Mouse (Mus musculus) heart, embryonic 13.5 days (tissue): ENCODE results near the gene Zeb2. TPM values are rescaled to one million over a fixed set of nuclear protein-coding genes. Genes with fewer than 3 reads are reported as not detected.

Experiments used
- ATAC-seq: fragments of 200-750 bp; cut with Nextera tagmentation; 2 replicates; pipeline ENCODE4 v1.8.0; 2017; ENCODE audit warnings: moderate TSS enrichment; ENCODE audit not compliant: insufficient number of reproducible peaks, low FRiP score, low TSS enrichment; ENCODE audit errors: extremely low read depth
- H3K27ac ChIP-seq: fragments of 300-500 bp; sonication (generic); replicated peaks from 2 replicates; pipeline ENCODE4 v1.5.1; 2015; ENCODE audit warnings: moderate library complexity, mild to moderate bottlenecking, inconsistent platforms
- H3K27me3 ChIP-seq: fragments of 300-500 bp; sonication (generic); replicated peaks from 2 replicates; pipeline ENCODE4 v1.6.1; 2015; ENCODE audit warnings: mild to moderate bottlenecking, inconsistent platforms
- H3K36me3 ChIP-seq: fragments of 300-500 bp; sonication (generic); 2 replicates; pipeline ENCODE4 v1.6.1; 2015; ENCODE audit warnings: mild to moderate bottlenecking, inconsistent platforms
- H3K4me1 ChIP-seq: fragments of 300-500 bp; sonication (generic); 2 replicates; pipeline ENCODE4 v1.6.1; 2015; ENCODE audit warnings: inconsistent platforms
- H3K4me2 ChIP-seq: fragments of 300-500 bp; sonication (generic); 2 replicates; pipeline ENCODE4 v1.6.1; 2015; ENCODE audit warnings: inconsistent platforms, mild to moderate bottlenecking, moderate library complexity
- H3K4me3 ChIP-seq: fragments of 300-500 bp; sonication (generic); 2 replicates; pipeline ENCODE4 v1.5.1; 2015; ENCODE audit warnings: moderate library complexity, mild to moderate bottlenecking, inconsistent platforms
- H3K9ac ChIP-seq: fragments of 300-500 bp; sonication (generic); 2 replicates; pipeline ENCODE4 v1.6.1; 2015; ENCODE audit warnings: inconsistent platforms, mild to moderate bottlenecking, moderate library complexity
- H3K9me3 ChIP-seq: fragments of 300-500 bp; sonication (generic); 2 replicates; pipeline ENCODE4 v1.6.1; 2016; ENCODE audit warnings: inconsistent platforms
- WGBS: fragments of 180-500 bp; shearing (Covaris S2); methylation state at CpG from one replicate; pipeline ENCODE4 v1.1.7; 2015; ENCODE audit warnings: mixed read lengths; 5-methylcytosine and 5-hydroxymethylcytosine counted together
- microRNA-seq: library from miRNA; unstranded; fragments of <30 nt; microRNA quantifications from one replicate; pipeline ENCODE4, GENCODE M21; 2016
- polyA plus RNA-seq: library from polyadenylated mRNA; unstranded; fragments of >200 nt; fragmentation: Nextera tagmentation; extraction: Ambion mirVana; gene quantifications from 2 replicates; pipeline ENCODE4 v1.2.1, GENCODE M21; 2015

The Zeb2 gene
- polyA plus RNA-seq, 1 experiment from 2014 or later: 22.4 TPM

DNA sequence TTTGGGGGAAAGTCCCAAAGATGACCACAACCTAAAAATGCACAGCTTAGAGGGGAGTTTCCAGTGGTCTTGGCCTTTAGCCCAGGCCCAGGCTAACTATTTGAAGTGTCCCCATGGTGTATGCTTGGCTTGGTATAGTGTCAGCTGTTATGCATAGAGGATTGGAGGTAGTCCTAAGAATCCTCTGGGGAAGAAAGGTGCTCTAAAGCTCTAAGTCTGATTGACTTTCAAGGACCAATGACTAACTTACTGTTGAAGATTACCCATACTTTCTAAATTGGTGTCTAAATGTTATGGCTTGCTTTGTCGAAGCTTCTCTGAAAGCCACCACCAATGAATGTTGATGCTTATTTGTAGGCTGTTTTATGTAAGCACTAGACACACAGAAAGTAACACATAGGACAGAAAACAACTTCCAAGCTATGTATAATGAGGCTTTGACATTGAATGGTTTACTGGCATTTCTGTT lies 159.8 kb downstream of the Zeb2 start:
- no peak for ATAC-seq
- Histone ChIP-seq H3K9me3 (no peaks in the 10 kb centered on the region), H3K4me2 (no peak overlapping the region), H3K4me3 (no peak overlapping the region), H3K27ac (no peak overlapping the region), H3K36me3 (no peaks in the 10 kb centered on the region), H3K27me3 (no peaks in the 10 kb centered on the region), H3K4me1 (peaks cover 22% of the 10 kb centered on the region), H3K9ac (no peak overlapping the region)
- WGBS: 80% methylated on average over 1 of the region's 1 CpGs

- Histone ChIP-seq H3K27ac (no peak overlapping the region; the same call in 1 of the 2 replicates), H3K4me3 (no peak overlapping the region), H3K9ac (no peak overlapping the region), H3K36me3 (no peaks in the 10 kb centered on the region), H3K4me2 (no peak overlapping the region), H3K4me1 (peaks cover 29% of the 10 kb centered on the region), H3K9me3 (no peaks in the 10 kb centered on the region), H3K27me3 (no peaks in the 10 kb centered on the region)
- 25% methylated on average over 3 of the region's 3 CpGs for WGBS
- no peak for ATAC-seq
These were observed 161.0 kb downstream of the Zeb2 start for GRCm38 (mm10) chr2:44956232-44956631.

DNA sequence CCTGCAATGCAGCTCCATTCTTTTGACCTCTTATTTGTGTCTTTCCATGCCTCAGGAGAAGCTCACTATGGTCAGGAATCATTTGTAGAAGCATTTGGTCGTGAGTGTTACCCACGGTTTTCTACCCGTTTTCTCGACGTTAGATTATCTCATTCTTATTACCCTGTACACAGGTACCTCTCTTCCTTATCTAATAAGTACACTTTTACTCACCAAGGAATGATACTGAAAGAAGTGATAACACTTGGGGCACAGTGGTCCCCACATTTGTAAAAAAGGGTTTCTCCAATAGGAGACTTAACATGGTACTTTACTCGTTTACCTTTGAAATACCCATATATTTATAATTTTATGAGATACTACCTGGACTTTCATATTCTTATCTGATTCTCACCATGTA lies 161.7 kb downstream of the Zeb2 start:
- H3K27ac ChIP-seq: no peak overlapping the region
- no peaks in the 10 kb centered on the region for H3K36me3 ChIP-seq
- H3K4me3 ChIP-seq: no peak overlapping the region
- no peak for ATAC-seq
- no peaks in the 10 kb centered on the region for H3K27me3 ChIP-seq
- no peak overlapping the region for H3K4me2 ChIP-seq
- 64% methylated on average over 6 of the region's 6 CpGs for WGBS
- no peaks in the 10 kb centered on the region for H3K9me3 ChIP-seq
- H3K4me1 ChIP-seq: peaks cover 34% of the 10 kb centered on the region
- H3K9ac ChIP-seq: no peak overlapping the region

- Histone ChIP-seq H3K4me3 (no peak overlapping the region), H3K36me3 (no peaks in the 10 kb centered on the region), H3K27ac (no peak overlapping the region), H3K27me3 (no peaks in the 10 kb centered on the region), H3K9ac (no peak overlapping the region), H3K4me1 (peaks cover 34% of the 10 kb centered on the region), H3K4me2 (no peak overlapping the region), H3K9me3 (no peaks in the 10 kb centered on the region)
- 60% methylated on average over 1 of the region's 1 CpGs for WGBS
- ATAC-seq: no peak
These were observed 163.0 kb downstream of the Zeb2 start for GRCm38 (mm10) chr2:44954180-44954579.

DNA sequence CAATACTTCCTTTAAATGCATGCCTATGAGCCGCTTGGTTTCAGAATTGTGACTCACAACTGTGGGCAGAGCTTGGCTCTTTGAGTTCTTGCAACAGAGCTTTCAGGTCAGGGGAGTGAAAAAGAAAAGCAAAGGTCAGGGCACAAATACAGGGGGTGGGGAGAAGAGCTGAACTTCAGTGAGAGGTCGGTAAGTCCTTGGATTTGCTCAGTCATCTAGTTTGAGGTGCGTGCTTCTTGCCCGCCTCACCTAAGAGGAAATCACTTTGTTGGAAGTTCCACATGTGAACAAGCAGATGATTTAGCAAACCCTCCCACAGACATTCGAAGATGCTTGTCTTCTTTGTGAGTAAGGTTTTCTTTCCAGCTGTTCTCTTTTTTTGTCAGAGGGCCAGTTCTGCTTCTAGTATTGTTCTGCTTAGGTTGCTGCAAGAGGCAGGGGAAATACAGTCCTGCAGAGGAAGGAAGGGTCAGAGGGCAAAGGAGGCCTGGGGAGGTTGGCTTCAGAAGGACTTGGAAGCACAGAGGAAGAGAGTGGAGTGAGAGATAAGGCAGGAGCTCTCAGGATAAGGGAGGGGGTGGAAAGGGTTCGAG lies 164.3 kb downstream of the Zeb2 start:
- peak; percentile 58; the same call in 1 of the 2 replicates for ATAC-seq
- no peak overlapping the region for H3K4me3 ChIP-seq
- peak overlapping the region; percentile 16; the same call in 1 of the 2 replicates for H3K4me2 ChIP-seq
- no peaks in the 10 kb centered on the region for H3K36me3 ChIP-seq
- no peaks in the 10 kb centered on the region for H3K27me3 ChIP-seq
- 0 out of 2 replicates have a peak overlapping the region, but pooled peaks have one; percentile 10 for H3K9ac ChIP-seq
- H3K9me3 ChIP-seq: no peaks in the 10 kb centered on the region
- H3K27ac ChIP-seq: peak overlapping the region; percentile 76
- 35% methylated on average over 6 of the region's 6 CpGs for WGBS
- peaks cover 34% of the 10 kb centered on the region for H3K4me1 ChIP-seq

DNA sequence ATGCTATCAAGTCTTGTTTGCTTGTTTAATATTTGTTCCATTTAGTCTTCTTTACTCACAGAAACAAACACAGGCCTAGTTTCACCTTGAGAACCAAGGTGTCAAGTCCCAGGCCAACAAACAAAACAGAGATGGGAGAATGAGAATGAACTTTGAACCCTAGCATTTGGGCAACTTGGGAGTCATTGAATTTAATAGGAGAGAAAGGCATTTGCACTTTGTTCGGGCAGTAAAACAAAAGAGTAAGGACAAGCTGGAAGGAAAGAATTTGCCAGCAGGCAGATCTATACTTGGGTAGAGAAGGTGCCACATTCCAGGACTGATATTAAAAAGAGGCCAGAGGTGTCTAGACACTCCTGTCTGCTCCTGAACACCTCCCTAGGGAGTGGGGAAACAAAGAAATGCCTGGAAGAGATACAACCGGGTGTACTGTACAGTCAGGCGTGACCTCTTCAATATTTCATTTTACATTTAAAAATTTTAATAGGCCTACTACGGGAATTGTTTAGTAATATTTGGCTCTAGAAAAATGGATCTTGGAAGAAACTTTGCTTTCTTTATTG lies 165.5 kb downstream of the Zeb2 start:
- H3K4me1 ChIP-seq: peaks cover 34% of the 10 kb centered on the region
- peak overlapping the region; percentile 76 for H3K27ac ChIP-seq

DNA sequence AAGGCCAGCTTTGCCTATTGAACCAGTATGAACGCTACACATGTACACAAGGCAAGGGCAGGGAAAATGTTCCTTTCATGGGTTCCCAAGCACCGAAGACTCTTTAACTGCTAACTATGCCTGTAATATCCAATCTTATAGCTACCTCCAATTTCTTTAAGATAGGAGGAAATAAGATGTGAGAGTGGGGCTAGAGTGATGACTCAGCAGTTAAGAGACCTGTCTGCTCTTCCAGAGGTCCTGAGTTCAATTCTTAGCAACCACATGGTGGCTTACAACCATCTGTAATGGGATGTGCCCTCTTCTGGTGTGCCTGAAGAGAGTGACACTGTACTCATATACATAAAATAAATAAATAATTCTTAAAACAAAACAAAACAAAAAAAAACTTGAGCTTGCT lies 172.5 kb downstream of the Zeb2 start:
- no peak overlapping the region for H3K9ac ChIP-seq

More for the DNA sequence above, 165.5 kb downstream of the Zeb2 start:
- H3K4me2 ChIP-seq: no peak overlapping the region
- no peaks in the 10 kb centered on the region for H3K36me3 ChIP-seq
- peak; percentile 54; the same call in 1 of the 2 replicates for ATAC-seq
- H3K27me3 ChIP-seq: no peaks in the 10 kb centered on the region
- no peak overlapping the region for H3K4me3 ChIP-seq
- 41% methylated on average over 4 of the region's 4 CpGs for WGBS
- no peaks in the 10 kb centered on the region for H3K9me3 ChIP-seq
- no peak overlapping the region for H3K9ac ChIP-seq

More for the DNA sequence above, 172.5 kb downstream of the Zeb2 start:
- Histone ChIP-seq H3K4me2 (no peak overlapping the region), H3K4me3 (no peak overlapping the region), H3K27me3 (no peaks in the 10 kb centered on the region), H3K9me3 (no peaks in the 10 kb centered on the region), H3K4me1 (no peaks in the 10 kb centered on the region), H3K36me3 (no peaks in the 10 kb centered on the region), H3K27ac (no peak overlapping the region)
- 89% methylated on average over 2 of the region's 2 CpGs for WGBS
- ATAC-seq: no peak

Small RNA genes lying within 50 kb of the gene (microRNA-seq; reads per million reads assigned to microRNA genes)
- gene Mir5129: not detected

Other genes starting within 250 kb of the Zeb2 start
- 11.5 and 11.7 TPM in 2 replicates for gene Gtdc1, start 189.7 kb downstream of the Zeb2 start, polyA plus RNA-seq